Mouse (Mus musculus): ENCODE data around the gene St3gal4. TPM values are rescaled to one million over a fixed set of nuclear protein-coding genes. Genes with fewer than 3 reads are reported as not detected.

Gene St3gal4
- polyA plus RNA-seq, 1 experiment, result 18.4 TPM

GRCm38 (mm10) chr9:35095726-35096125 is 23.3 kb downstream of the St3gal4 start:
- WGBS, result 70% methylated on average over 1 of the region's 1 CpGs
- TF ChIP-seq POLR2A (IDR thresholded peaks at IDR 0.05; ENCODE audit: borderline replicate concordance, extremely low read depth, low read depth, low read length), result no peak
- Histone ChIP-seq H3K4me1 (ENCODE audit: control insufficient read depth, insufficient read depth, low read length) (peaks cover 11% of the 10 kb centered on the region), H3K4me3 (replicated peaks; ENCODE audit: extremely low read depth, low read depth, low read length) (no peak overlapping the region)
- DNase-seq, result no peak

- Histone ChIP-seq H3K4me1 (ENCODE audit: control insufficient read depth, insufficient read depth, low read length) (peaks cover 2% of the 10 kb centered on the region; the same call in 1 of the 2 replicates), H3K4me3 (replicated peaks; ENCODE audit: extremely low read depth, low read depth, low read length) (no peak overlapping the region)
- DNase-seq, result no peak
- WGBS, result 87% methylated on average over 3 of the region's 3 CpGs
- no peak for TF ChIP-seq POLR2A (IDR thresholded peaks at IDR 0.05; ENCODE audit: borderline replicate concordance, extremely low read depth, low read depth, low read length)
- TF ChIP-seq CTCF (IDR thresholded peaks at IDR 0.05; ENCODE audit: insufficient read depth, low read length), result no peak
Observed at GRCm38 (mm10) chr9:35093350-35093749, 25.7 kb downstream of the St3gal4 start.

GRCm38 (mm10) chr9:35092904-35093303 is 26.2 kb downstream of the St3gal4 start:
- Histone ChIP-seq H3K4me1 (ENCODE audit: control insufficient read depth, insufficient read depth, low read length) (peaks cover 2% of the 10 kb centered on the region; the same call in 1 of the 2 replicates), H3K4me3 (replicated peaks; ENCODE audit: extremely low read depth, low read depth, low read length) (no peak overlapping the region)
- no peak for TF ChIP-seq POLR2A (IDR thresholded peaks at IDR 0.05; ENCODE audit: borderline replicate concordance, extremely low read depth, low read depth, low read length)
- WGBS, result 91% methylated on average over 2 of the region's 2 CpGs
- DNase-seq, result no peak

- WGBS, result 25% methylated on average over 2 of the region's 2 CpGs
- no peak for DNase-seq
- no peak for TF ChIP-seq POLR2A (IDR thresholded peaks at IDR 0.05; ENCODE audit: borderline replicate concordance, extremely low read depth, low read depth, low read length)
- no peak for TF ChIP-seq CTCF (IDR thresholded peaks at IDR 0.05; ENCODE audit: insufficient read depth, low read length)
- Histone ChIP-seq H3K4me3 (replicated peaks; ENCODE audit: extremely low read depth, low read depth, low read length) (no peak overlapping the region), H3K4me1 (ENCODE audit: control insufficient read depth, insufficient read depth, low read length) (peaks cover 6% of the 10 kb centered on the region; the same call in 1 of the 2 replicates)
Observed at GRCm38 (mm10) chr9:35061446-35061845, 57.6 kb downstream of the St3gal4 start.

- DNase-seq, result no peak
- Histone ChIP-seq H3K4me3 (replicated peaks; ENCODE audit: extremely low read depth, low read depth, low read length) (no peak overlapping the region), H3K4me1 (ENCODE audit: control insufficient read depth, insufficient read depth, low read length) (peaks cover 6% of the 10 kb centered on the region; the same call in 1 of the 2 replicates)
- TF ChIP-seq CTCF (IDR thresholded peaks at IDR 0.05; ENCODE audit: insufficient read depth, low read length) (no peak), POLR2A (IDR thresholded peaks at IDR 0.05; ENCODE audit: borderline replicate concordance, extremely low read depth, low read depth, low read length) (no peak)
- 74% methylated on average over 5 of the region's 5 CpGs for WGBS
Observed at GRCm38 (mm10) chr9:35059881-35060280, 59.2 kb downstream of the St3gal4 start.

GRCm38 (mm10) chr9:35058596-35059354 is 60.3 kb downstream of the St3gal4 start:
- 66% methylated on average over 2 of the region's 2 CpGs for WGBS
- Histone ChIP-seq H3K4me3 (replicated peaks; ENCODE audit: extremely low read depth, low read depth, low read length) (no peak overlapping the region), H3K4me1 (ENCODE audit: control insufficient read depth, insufficient read depth, low read length) (peaks cover 6% of the 10 kb centered on the region; the same call in 1 of the 2 replicates)
- TF ChIP-seq POLR2A (IDR thresholded peaks at IDR 0.05; ENCODE audit: borderline replicate concordance, extremely low read depth, low read depth, low read length) (no peak), CTCF (IDR thresholded peaks at IDR 0.05; ENCODE audit: insufficient read depth, low read length) (no peak)
- DNase-seq, result peak; percentile 3

- TF ChIP-seq POLR2A (IDR thresholded peaks at IDR 0.05; ENCODE audit: borderline replicate concordance, extremely low read depth, low read depth, low read length) (no peak), CTCF (IDR thresholded peaks at IDR 0.05; ENCODE audit: insufficient read depth, low read length) (no peak)
- no peak overlapping the region for H3K4me3 ChIP-seq (replicated peaks; ENCODE audit: extremely low read depth, low read depth, low read length)
- DNase-seq, result no peak
- H3K4me1 ChIP-seq (ENCODE audit: control insufficient read depth, insufficient read depth, low read length), result peaks cover 6% of the 10 kb centered on the region; the same call in 1 of the 2 replicates
- 76% methylated on average over 4 of the region's 4 CpGs for WGBS
Observed at GRCm38 (mm10) chr9:35058186-35058585, 60.9 kb downstream of the St3gal4 start.

GRCm38 (mm10) chr9:35057631-35058030 is 61.4 kb downstream of the St3gal4 start:
- H3K4me3 ChIP-seq (replicated peaks; ENCODE audit: extremely low read depth, low read depth, low read length), result no peak overlapping the region
- TF ChIP-seq POLR2A (IDR thresholded peaks at IDR 0.05; ENCODE audit: borderline replicate concordance, extremely low read depth, low read depth, low read length) (no peak), CTCF (IDR thresholded peaks at IDR 0.05; ENCODE audit: insufficient read depth, low read length) (no peak)
- DNase-seq, result no peak
- 90% methylated on average over 6 of the region's 6 CpGs for WGBS
- H3K4me1 ChIP-seq (ENCODE audit: control insufficient read depth, insufficient read depth, low read length), result peaks cover 6% of the 10 kb centered on the region; the same call in 1 of the 2 replicates

- no peak for DNase-seq
Observed at GRCm38 (mm10) chr9:35056611-35057010, 62.5 kb downstream of the St3gal4 start.

More at GRCm38 (mm10) chr9:35056611-35057010, 62.5 kb downstream of the St3gal4 start:
- WGBS, result 78% methylated on average over 3 of the region's 3 CpGs
- H3K4me3 ChIP-seq (replicated peaks; ENCODE audit: extremely low read depth, low read depth, low read length), result no peak overlapping the region
- TF ChIP-seq POLR2A (IDR thresholded peaks at IDR 0.05; ENCODE audit: borderline replicate concordance, extremely low read depth, low read depth, low read length), result no peak
- no peak for TF ChIP-seq CTCF (IDR thresholded peaks at IDR 0.05; ENCODE audit: insufficient read depth, low read length)
- peaks cover 3% of the 10 kb centered on the region; the same call in 1 of the 2 replicates for H3K4me1 ChIP-seq (ENCODE audit: control insufficient read depth, insufficient read depth, low read length)

Measured in lung, adult 2 months (tissue).